ENCODE assay signal across 13 mouse cellular contexts in the genomic region with DNA sequence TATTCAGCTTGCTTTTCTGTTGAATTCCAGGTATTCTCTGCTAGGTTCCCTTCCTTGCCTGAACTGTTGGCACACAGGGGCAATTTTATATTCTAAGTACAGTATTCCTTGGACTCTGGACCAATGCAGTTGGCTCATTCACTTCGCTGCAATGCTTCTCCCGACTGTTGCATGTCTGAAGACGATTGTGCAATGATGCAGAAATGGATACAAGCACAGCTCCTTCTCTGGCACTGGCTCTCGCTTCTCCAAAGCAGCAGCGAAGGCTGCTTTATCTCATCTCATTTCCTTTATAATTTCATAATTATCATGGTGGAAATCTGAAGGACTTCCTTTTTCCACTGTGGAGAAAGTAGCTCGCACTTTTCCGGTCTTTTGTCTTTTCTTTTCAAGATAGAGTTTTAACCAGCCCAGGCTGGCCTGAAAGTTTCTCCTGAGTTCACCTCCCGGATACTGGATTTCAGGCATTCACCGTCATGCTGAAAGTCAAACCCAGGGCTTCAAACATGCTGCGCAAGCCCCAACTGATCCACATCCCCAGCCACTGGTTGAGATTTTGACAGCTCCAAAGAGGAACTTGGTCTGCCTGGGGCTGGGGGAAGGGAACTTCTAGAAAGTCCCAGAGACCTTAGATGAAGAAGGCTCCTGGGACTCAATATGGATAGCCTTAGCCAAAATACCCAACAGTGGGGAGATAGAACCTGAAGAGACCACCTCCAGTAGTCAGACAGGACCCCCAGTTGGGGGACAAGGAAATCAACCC. TPM values are rescaled to one million over a fixed set of nuclear protein-coding genes. Genes with fewer than 3 reads are reported as not detected.
DNase-seq lines count a peak whose midpoint lies in the region; ATAC-seq and TF ChIP-seq lines count a peak whose summit lies in the region.
"Had no signal": no experiment of that assay in that cellular context is flagged by ENCODE, and none has a peak within 500 bp of the region (broad histone marks: within the 10 kb centered on the region; RNA-seq: fewer than 3 reads in every experiment).

No protein-coding gene starts in this region.

- no peaks in the 10 kb centered on the region for H3K36me3 ChIP-seq in intestine, postnatal 0 days (ENCODE audit: control insufficient read depth, insufficient read depth)
- no peaks in the 10 kb centered on the region for H3K36me3 ChIP-seq in myocyte (ENCODE audit: control insufficient read depth, insufficient read depth)
- H3K36me3 ChIP-seq in midbrain, embryonic 15.5 days (replicated peaks) = no peaks in the 10 kb centered on the region
- H3K36me3 ChIP-seq: heart, embryonic 13.5 days; limb, embryonic 12.5 days had no signal

- peak; percentile 5 to 20 for DNase-seq in cerebellum, postnatal 10 days
- DNase-seq in cerebellum, adult 18-20 months = no peak
- DNase-seq in layer of hippocampus, adult 2 months (ENCODE audit: low spot score in 2 of 2) = no peak
- DNase-seq in layer of hippocampus, adult 18-20 months (ENCODE audit: low spot score in 2 of 2) = no peak
- no peak for DNase-seq in right cerebral cortex, adult 2 months (ENCODE audit: low spot score in 2 of 2)
- DNase-seq: cerebellum, adult 11-12 months; midbrain, embryonic 14.5 days had no signal

- no peaks in the 10 kb centered on the region for H3K4me1 ChIP-seq in intestine, postnatal 0 days (replicated peaks; ENCODE audit: control insufficient read depth, insufficient read depth, low read length)
- no peaks in the 10 kb centered on the region for H3K4me1 ChIP-seq in midbrain, embryonic 15.5 days
- H3K4me1 ChIP-seq: heart, embryonic 13.5 days; limb, embryonic 12.5 days had no signal

- WGBS in intestine, postnatal 0 days = 67% methylated on average over 10 of the region's 10 CpGs
- 90% methylated on average over 10 of the region's 10 CpGs for WGBS in midbrain, embryonic 15.5 days

- H3ac ChIP-seq in myocyte (ENCODE audit: control insufficient read depth, insufficient read length) = no peak overlapping the region

- H3K27ac ChIP-seq in layer of hippocampus, adult 2 months = peak overlapping the region; percentile 32; the same call in 1 of the 2 replicates
- H3K27ac ChIP-seq in intestine, postnatal 0 days (ENCODE audit: low read depth, low read length) = no peak overlapping the region
- no peak overlapping the region for H3K27ac ChIP-seq in midbrain, embryonic 15.5 days
- H3K27ac ChIP-seq: heart, embryonic 13.5 days; kidney, postnatal 0 days; limb, embryonic 12.5 days had no signal

- no peak overlapping the region; the same call in 1 of the 2 replicates for H3K4me3 ChIP-seq in layer of hippocampus, adult 2 months
- H3K4me3 ChIP-seq in intestine, postnatal 0 days (ENCODE audit: low read depth, low read length) = no peak overlapping the region
- no peak overlapping the region for H3K4me3 ChIP-seq in myocyte
- H3K4me3 ChIP-seq in midbrain, embryonic 15.5 days = no peak overlapping the region
- H3K4me3 ChIP-seq: heart, embryonic 13.5 days; limb, embryonic 12.5 days had no signal

- H3K9me3 ChIP-seq in intestine, postnatal 0 days (ENCODE audit: control insufficient read depth) = no peaks in the 10 kb centered on the region
- H3K9me3 ChIP-seq in midbrain, embryonic 15.5 days = no peaks in the 10 kb centered on the region
- H3K9me3 ChIP-seq: heart, embryonic 13.5 days; limb, embryonic 12.5 days had no signal

- H3K27me3 ChIP-seq in intestine, postnatal 0 days (replicated peaks; ENCODE audit: control insufficient read depth, insufficient read depth, low read length) = no peaks in the 10 kb centered on the region
- no peaks in the 10 kb centered on the region for H3K27me3 ChIP-seq in myocyte (ENCODE audit: control insufficient read depth, insufficient read depth, insufficient read length)
- H3K27me3 ChIP-seq in midbrain, embryonic 15.5 days (replicated peaks) = no peaks in the 10 kb centered on the region
- H3K27me3 ChIP-seq: heart, embryonic 13.5 days; limb, embryonic 12.5 days had no signal

- no peak for TF ChIP-seq CTCF in layer of hippocampus, adult 2 months (conservative IDR thresholded peaks at IDR 0.05)
- no peak for TF ChIP-seq CTCF in intestine, postnatal 0 days (IDR thresholded peaks at IDR 0.05; ENCODE audit: low read depth)

- no peak for TF ChIP-seq POLR2A in myocyte (IDR thresholded peaks at IDR 0.05; ENCODE audit: insufficient read length, low read depth)

- no peak overlapping the region for H3K4me2 ChIP-seq in intestine, postnatal 0 days (replicated peaks; ENCODE audit: low read depth)
- peak overlapping the region; percentile 1 for H3K4me2 ChIP-seq in myocyte (ENCODE audit: low read depth)
- no peak overlapping the region for H3K4me2 ChIP-seq in midbrain, embryonic 15.5 days
- H3K4me2 ChIP-seq: heart, embryonic 13.5 days; limb, embryonic 12.5 days had no signal

- H3K79me2 ChIP-seq in myocyte (ENCODE audit: control insufficient read depth, insufficient read depth) = no peaks in the 10 kb centered on the region

- H3K9ac ChIP-seq in intestine, postnatal 0 days (ENCODE audit: low read depth, low read length) = no peak overlapping the region
- no peak overlapping the region for H3K9ac ChIP-seq in midbrain, embryonic 15.5 days
- H3K9ac ChIP-seq: heart, embryonic 13.5 days; limb, embryonic 12.5 days had no signal

- ATAC-seq in intestine, postnatal 0 days = peak; percentile 75
- ATAC-seq in midbrain, embryonic 15.5 days (replicated peaks) = no peak

TF ChIP-seq in myocyte, 11 proteins besides CTCF, POLR2A, EP300 and RAD21:
- TF ChIP-seq TCF3 (IDR thresholded peaks at IDR 0.05; ENCODE audit: insufficient read length, low read depth) = no peak
- 0 out of 2 replicates have a peak, but pooled peaks have one; percentile 43 for TF ChIP-seq CEBPB (IDR thresholded peaks at IDR 0.05; ENCODE audit: insufficient read depth, poor library complexity, severe bottlenecking)
TF ChIP-seq in myocyte: peak in this region for 1.

RNA-seq across cellular contexts. Expression of a gene that starts 55.6 kb away (rescaled TPM):
- 100 to 1,000 TPM in 1 of 2 experiments, 10 to 100 TPM in 1; 96.0 to 103 TPM for total RNA-seq in layer of hippocampus, adult 2 months (2021)
- total RNA-seq in layer of hippocampus, adult 18-20 months (2021) = 100 to 1,000 TPM; 101 to 103 TPM
- polyA plus RNA-seq in intestine, postnatal 0 days (2015; fragmentation: Nextera tagmentation; extraction: Ambion mirVana) = 32.2 and 36.6 TPM in 2 replicates
- polyA plus RNA-seq in myocyte (2012; fragmentation: generic; extraction: Trizol) = 97.4 TPM
- polyA plus RNA-seq in midbrain, embryonic 15.5 days (2015; fragmentation: Nextera tagmentation; extraction: Ambion mirVana) = 86.6 and 89.9 TPM in 2 replicates

Comparison
In these comparisons a context has a peak if more than half of its experiments do, and no peak if none do; other contexts are left out.
1. DNase-seq: peak in cerebellum, postnatal 10 days (2 of 2); none in cerebellum, adult 18-20 months (0 of 2), layer of hippocampus, adult 2 months (0 of 2), layer of hippocampus, adult 18-20 months (0 of 2) and right cerebral cortex, adult 2 months (0 of 2).